Mouse (Mus musculus) CH12F3 (cell line): ENCODE data around the gene Tirap.

Experiments used
- in situ Hi-C: fragments of 300-500 bp; cut with MboI; formaldehyde crosslinking; loops from 2 replicates; pipeline ENCODE4 v1.14.3; 2020; ENCODE audit warnings: low sequenced_read_pairs

Tirap gene

DNA sequence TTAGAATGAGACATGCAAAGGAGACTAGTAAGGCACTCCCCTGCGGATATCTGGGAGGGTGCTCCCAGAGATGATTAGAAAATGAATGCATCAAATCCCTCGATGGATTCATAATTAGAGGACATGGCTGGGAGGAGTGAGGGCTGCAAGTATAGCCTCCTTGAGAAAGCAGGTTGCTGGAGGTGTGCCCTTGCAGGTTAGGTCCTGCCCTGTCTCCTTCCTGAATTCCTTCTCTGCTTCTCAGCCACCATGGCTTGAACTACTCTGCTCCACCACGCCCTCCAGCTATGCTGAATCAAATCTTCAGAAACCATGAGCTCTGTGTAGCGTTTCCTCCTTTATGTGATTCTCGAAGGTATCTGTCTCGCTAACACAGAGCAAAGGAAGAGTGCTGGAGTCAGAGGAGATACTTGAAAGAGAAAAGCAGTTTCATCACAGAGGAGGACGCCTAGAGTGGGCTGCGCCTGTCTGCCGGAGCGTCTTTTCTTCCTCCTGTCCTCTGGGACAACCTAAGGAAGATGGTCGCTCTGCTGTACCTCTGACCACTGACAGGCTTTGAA is 7.0 kb downstream of the Tirap start:
- in situ Hi-C loops = no loop called here

DNA sequence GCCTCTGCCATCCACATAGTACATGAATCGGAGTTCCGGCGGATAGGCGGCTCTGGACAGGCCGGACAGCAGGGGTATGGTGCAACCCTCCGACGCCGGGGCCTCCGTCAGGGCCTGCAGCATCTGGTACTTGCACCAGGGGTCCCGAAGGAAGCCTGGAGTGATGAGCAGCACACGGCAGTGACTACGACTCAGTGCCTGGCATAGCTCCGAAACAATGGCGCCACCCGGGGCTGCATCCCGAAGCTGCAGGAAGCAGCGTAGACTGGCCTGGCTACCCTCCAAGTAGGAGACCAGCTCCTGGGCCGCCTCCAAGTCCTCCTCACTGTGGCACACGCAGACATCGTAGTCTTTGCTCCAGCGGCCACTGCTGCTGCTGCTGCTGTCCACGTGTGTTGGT is 11.4 kb downstream of the Tirap start:
- in situ Hi-C loops = no loop called here

DNA sequence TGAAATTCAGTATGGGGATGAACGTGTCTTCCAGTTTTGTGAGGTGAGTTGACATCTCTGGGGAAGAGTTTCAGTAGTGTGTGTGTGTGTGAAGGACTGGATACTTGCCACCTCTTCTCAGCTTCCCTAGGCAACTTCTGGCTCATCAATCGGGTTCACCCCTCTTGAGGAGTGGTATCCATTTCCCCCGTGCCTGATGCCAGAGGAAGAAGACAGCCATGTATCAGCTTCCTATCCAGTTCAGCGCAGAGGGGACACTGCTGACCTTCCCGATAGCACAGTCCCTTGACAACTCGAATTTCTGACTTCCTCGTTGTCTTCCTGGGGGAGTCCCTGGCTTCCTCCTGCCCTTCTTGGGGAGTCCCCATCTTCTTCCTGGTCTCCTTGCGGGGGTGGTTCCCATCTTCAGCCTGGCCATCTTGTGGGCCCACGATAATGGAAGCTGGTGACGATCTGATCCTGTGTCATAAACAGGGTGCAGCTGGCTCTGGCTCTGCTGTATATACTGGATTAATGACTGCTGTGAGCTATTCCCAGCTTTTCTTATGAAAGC is 12.7 kb downstream of the Tirap start:
- in situ Hi-C loops = no loop called here

DNA sequence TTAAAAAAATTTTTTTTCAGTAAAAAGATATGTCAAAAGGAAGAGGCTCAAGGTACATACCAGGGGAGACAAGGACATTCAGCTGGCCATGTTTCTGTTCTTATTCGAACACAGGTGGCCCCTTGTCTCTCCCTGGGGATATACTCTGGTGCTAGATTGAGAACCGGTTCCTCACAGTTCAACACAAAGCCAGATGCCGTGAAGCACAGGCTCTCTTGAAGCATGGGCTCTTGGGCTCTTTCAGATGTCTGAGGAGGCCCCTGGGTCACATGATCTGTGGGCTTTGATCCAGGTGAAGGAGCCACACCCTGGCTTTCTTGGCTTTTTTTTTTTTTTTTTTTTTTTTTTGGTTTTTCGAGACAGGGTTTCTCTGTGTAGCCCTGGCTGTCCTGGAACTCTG is 13.7 kb downstream of the Tirap start:
- in situ Hi-C loops = no loop called here

- in situ Hi-C loops = no loop called here
These were observed 16.7 kb downstream of the Tirap start for GRCm38 (mm10) chr9:35183359-35183758.

DNA sequence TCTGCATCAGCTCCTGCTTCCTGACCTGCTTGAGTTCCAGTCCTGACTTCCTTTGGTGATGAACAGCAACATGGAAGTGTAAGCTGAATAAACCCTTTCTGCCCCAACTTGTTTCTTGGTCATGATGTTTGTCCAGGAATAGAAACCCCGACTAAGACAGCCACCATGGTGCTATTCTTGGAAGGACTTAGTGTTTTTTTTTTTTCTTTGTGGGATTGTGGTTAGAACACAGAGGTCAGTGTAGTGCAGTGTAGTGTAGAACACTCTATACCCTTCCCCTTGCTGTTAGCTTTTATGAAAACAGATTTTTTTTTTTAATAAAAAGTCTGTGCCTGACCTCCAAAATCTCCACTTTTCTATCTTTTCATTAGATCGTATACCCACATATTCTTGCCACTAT is 17.3 kb downstream of the Tirap start:
- in situ Hi-C loops = no loop called here

- in situ Hi-C loops = no loop called here
These were observed 23.9 kb downstream of the Tirap start for GRCm38 (mm10) chr9:35176124-35176659.

DNA sequence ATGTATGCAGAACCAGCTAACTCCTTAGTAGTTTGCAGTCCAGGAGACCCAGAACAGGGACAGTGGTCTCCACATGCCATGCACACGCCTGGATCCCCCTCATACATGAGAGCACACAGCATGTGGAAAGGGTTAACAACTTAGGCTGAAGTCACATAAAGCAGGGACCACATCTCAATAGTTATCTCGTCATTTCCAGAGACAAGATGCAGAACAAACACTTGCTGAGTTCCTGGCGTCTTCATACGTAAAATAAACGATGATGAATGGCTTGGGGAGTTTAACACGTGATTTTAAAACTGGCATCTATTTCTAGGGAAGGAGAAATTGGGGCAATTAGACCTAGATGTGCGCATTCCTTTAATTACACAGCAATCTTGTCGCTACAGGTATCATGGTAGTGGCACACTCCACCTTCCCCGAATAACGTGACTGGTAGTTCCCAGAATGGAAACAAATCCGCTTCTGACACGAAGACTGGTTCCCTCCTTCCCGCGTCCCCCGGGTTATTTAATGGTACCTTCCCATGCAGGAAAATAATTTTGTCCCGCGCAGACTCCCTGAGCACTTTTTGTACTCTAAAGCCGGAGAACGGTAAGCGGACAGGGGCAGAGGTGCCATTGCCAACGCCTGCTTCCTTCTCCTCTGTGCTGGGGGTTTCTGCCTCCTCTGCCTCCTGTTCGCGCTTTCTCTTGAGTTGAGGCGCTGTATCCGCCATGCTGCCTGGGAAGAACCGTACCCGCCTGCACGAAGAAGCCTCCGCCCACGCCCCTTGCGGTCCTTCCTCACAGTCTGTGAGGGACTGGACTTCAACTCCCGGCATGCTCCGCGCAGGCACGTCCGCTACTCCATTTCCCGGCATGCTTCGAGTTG is 24.6 kb downstream of the Tirap start, which contains the start of gene Dcps:
Gene Dcps, minus strand, starts transcription at position 811 of the 873 bp plus-strand sequence.
- in situ Hi-C loops = no loop called here

- in situ Hi-C loops = no loop called here
These were observed 26.8 kb downstream of the Tirap start for GRCm38 (mm10) chr9:35173331-35173730.

- in situ Hi-C loops = no loop called here
These were observed 30.0 kb downstream of the Tirap start for GRCm38 (mm10) chr9:35170071-35170470.

DNA sequence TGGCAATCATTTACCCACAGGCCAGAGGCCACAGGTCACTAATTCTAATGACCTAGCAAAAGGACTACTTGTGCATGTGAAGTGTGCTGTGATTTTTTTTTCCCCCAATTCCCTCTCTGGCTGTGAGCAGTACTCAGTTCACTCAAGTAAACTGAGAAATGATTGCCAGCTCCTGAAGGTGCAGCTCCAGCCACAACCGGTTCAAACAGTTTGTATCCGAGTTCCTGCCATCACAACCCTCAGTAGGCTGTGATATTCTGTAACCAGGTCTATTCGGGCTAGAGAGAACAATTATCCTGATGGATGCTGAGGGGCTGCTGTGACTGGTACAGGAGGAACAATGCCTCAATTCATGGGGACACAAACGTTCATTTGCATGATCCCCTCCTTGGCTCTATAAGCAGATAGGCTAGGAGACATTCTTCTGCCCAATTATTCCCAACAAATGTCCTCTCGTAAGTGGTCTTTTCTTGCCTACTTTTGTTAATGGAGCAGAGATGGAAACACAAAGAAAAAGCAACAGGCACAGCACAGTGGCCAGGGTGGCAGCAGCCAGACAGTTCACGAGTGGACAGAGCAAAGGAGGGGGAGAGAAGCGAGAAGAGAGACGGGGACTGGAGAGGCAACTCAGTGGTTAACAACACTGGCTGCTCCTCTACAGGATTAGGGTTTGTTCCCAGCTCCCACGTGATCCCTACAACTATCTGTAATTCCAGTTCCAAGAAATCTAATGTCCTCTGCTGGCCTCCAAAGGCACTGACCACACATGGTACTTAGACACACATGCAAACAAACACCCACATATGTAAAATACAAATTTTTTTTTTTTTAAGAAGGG is 33.1 kb downstream of the Tirap start:
- in situ Hi-C loops = no loop called here

GRCm38 (mm10) chr9:35166144-35166797 is 33.8 kb downstream of the Tirap start:
- in situ Hi-C loops = no loop called here

- in situ Hi-C loops = no loop called here
These were observed 35.8 kb downstream of the Tirap start for GRCm38 (mm10) chr9:35164142-35164874.

DNA sequence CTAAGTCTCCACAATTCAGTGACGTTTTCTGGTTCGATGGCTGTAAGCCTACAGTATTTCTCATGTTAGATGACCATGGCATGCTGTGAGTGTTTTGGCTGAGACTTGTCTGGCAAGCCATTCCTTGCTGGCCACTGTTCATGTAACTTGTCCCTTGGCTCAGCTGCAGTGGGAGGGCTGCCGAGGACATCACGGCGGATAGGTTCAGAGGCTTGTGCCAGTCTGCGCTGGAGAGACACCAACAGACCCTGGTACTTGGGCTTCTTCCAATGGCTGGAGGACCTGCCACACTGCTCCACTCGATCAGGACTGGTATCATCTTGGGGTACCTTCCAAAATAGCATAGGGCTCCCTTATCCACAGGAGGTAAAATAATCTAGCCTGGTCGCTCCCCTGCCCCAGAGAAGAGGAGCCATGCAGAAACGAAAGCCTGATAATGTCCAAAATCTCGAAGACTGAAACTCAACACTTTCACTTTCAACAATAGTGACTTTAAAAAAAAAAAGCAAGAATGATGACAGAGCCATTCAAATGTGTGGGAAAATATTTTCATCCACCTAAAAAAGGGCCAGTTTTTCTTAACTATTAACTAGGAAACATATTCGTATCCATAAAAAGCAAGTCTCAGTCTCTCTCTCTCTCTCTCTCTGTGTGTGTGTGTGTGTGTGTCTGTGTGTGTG is 36.9 kb downstream of the Tirap start:
- in situ Hi-C loops = no loop called here

GRCm38 (mm10) chr9:35161721-35162120 is 38.4 kb downstream of the Tirap start:
- in situ Hi-C loops = no loop called here

- in situ Hi-C loops = no loop called here
These were observed 39.4 kb downstream of the Tirap start for GRCm38 (mm10) chr9:35160662-35161061.

DNA sequence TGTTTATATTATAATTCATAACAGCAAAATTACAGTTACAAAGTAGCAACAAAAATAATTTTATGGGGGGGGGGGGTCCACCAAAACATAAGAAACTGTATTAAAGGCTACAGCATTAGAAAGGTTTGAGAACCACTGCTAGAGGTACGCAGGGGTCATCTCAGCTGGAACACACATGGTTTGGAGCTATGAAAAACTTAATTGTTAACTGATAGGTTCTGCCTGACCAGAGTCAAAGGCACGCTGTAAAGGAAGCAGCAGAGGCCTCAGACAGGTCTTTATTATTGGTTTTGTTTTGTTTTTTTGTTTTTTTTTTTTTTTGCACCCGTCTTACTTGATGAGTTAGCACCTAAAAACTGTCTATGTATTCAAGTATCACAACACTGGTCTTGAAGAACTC is 41.6 kb downstream of the Tirap start:
- in situ Hi-C loops = no loop called here

DNA sequence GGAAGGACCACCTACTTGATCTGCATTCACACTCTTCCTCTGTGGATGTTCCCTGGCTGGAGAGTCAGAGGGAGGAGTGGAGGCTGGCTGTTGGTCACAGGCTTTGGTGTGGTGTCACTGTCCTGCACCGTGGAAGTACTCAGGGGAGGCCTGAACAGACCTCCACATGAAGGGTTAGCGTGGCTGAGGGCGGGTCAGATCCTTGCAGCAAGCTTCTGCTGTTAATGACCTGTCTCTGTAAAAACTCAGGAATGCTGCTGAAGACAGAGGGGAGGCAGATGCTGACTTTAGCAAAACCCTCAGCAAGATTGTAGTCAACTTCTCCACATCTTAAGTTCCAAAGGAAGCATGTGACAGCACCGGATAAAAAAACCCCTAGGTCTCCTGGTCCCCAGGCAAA is 43.2 kb downstream of the Tirap start:
- in situ Hi-C loops = no loop called here

DNA sequence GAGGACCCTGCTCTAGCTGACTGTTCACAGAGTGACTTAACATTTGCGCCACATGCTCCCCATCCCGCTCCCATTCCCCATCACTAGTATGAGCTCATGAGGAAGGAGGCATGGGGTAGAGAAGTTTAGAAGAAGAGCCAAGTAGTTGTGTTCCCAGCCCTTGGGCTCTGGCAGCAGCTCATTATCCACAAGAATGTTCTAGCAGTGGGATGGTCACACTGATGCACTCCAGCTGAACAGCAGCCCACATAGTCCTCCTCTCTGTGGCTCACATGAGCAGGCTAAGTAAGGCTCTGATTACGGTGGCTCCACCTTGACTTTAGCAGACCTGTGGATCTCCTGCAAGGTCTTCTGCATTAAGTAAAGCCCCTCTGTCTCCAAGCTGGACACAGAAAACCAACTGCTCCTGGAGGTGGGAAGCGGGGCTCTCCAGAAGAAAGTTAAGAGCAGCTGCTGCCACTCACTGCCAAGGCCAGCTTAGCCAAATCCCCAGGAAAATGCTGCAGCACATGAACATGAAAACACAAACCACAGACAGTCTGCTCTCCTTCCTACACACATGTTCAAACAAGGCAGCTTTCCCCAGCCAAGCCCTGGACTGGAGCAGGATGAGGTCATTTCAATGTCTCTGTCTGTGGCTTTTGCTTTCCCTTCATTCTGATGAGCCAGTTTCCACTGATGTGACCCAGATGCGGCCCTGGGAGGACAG is 43.9 kb downstream of the Tirap start:
- in situ Hi-C loops = no loop called here
